Mouse (Mus musculus): ENCODE results near the gene Stn1.

Gene Stn1

DNA sequence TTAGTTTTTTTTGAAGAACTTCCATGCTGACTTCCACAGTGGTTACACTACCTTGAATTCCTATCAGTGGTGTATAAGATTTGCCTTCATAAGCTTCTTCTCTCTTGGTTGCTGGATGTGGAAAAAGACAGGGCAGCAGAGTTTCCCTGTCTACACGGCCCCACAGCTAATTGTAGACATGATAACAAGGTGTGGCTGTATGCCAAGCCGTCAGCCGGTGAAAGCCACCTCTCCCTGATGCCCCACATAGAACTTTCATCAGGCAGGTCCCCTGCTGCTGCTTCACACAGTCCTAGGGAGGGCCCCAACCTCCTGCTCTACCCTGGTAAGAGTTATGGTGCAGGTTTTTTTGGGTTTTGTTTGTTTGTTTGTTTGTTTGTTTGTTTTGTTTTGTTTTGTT is 68.6 kb downstream of the Stn1 start:
- no peak for DNase-seq (ENCODE audit: low spot score)

DNA sequence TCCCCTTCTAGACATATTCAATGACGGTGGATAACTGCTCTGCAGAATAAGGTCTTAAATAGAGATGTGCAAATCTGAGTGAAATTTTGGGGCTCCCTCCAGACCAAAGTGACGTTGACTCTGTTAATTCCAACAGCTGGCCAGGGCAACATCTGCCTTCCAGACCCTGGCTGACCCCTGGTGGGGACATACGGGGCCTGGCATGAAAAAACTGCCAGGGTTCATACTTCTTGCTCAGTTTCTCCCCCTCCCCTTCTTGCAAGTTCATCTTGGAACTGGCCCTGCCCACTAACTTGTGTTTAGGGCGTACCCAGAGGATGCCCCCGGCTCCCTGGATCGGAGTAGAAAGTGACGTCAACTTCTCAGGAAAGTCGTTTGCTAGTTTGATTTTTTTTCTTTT is 70.5 kb downstream of the Stn1 start:
- DNase-seq (ENCODE audit: low spot score): no peak

DNA sequence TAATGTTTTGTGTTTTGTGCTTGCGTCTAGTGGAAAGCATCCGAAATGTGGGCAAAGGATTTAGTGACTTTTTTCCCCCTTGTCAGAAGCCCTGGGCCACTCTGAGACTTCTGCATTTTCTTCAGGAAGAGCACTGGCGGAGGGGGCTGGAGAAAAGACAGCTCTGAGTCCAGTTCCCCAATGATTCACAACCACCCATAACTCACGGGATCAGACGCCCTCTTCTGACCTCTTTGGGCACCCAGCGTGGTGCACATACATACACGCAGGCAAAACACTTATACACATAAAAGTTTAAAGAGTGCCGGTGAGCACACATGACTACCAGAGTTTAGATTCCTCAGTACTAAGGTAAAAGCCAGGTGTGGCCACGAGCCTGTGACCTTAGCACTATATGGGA is 71.8 kb downstream of the Stn1 start:
- no peak for DNase-seq (ENCODE audit: low spot score)

DNA sequence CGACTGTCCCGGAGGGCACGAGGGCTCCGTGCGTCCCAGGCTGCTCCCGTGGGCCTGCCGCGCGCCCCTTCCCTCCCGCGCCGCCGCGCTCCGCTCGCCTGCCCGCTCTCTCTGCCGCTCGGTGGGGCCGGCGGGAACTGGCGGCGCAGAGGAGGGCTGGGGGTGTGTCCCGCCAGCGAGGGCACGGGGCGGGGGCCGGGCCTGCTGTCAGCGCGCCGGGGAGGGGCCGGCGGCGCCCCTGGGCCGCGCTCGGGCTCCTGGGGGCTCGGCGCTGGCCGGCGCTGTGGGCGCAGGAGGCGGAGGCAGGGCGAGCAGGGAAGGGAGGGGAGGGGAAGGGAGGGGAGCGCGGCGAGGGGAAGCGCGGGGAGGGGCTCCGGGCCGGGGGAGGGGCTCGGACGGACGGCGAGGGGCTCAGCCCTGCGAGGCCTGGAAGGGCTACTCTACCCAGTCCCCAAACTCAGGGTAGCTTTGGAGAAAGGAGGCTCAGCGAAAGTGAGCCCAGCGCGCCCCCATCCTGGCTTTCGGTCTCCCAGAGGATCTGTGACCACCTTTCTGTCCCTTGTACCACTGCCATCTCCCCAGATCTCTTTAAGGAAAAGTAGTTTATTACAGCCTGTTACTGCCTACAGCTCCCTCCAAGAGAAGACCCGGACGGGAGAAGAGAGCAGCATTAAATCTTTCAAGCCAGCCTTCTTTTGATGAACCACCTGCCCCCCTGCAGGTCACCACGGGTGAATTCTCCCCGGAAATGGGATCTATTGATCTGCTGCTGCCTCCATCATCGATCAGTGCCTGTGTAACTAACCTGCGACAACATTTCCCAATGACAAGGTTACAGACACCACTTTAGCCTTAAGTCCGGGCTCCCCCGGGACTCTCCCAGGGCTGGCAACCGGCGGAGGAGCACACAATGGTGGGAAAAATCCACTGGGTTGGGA is 72.7 kb downstream of the Stn1 start, which contains the start of gene Sh3pxd2a:
TSS of gene Sh3pxd2a (minus strand) at position 98 of the 938 bp plus-strand sequence.
- no peak for DNase-seq (ENCODE audit: low spot score)

DNA sequence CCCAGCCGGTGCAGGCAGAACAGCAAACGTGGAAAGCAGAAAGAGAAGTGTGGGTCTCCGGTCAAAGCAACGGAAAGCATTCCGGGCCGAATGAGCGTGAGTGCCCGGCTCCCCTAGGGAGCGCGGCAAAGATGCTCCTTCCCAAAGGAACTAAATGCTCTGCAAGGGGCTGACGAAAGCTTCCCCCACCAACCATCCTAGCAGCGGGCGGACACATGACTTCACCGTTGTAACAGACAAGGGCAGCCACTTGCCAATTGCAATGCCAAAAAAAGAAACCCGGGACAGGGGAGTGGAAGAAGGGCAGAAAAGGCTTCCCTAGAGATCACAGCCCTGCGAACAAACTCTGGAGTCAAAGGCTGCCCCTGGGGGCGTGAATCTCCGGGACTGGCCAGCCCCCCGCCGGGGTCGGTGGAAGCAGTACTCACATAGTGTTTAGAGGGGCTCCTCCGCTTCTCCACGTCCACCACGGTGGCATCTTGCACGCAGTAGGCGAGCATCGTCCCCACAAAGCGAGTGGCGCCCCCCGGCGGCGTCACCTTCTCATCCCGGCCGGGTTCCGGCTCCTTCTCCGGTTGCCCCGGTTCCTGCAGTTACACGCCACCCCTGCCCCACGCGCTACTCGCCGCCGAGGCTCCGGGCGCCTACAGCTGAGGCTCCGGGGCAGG is 73.5 kb downstream of the Stn1 start:
- DNase-seq (ENCODE audit: low spot score): peak; percentile 47

DNA sequence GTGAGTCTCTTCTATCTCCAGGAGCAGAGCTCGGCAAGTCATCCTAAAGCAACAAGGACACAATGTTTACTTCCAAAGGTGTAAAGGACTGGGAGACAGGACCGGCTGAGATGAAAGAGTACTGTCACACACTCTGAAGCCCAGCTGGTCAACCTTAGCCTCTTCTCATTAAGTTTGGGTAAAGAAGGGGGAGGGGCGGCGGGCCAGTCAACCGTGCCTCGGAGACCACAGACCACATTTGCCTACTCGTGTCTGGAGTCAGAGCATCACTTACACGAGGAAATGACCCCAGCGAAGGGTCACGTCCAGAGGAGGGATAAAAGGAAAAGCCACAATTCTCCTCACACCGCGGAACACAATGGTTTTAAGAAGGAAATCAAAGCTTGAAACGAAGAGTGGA is 74.1 kb downstream of the Stn1 start:
- no peak for DNase-seq (ENCODE audit: low spot score)

DNA sequence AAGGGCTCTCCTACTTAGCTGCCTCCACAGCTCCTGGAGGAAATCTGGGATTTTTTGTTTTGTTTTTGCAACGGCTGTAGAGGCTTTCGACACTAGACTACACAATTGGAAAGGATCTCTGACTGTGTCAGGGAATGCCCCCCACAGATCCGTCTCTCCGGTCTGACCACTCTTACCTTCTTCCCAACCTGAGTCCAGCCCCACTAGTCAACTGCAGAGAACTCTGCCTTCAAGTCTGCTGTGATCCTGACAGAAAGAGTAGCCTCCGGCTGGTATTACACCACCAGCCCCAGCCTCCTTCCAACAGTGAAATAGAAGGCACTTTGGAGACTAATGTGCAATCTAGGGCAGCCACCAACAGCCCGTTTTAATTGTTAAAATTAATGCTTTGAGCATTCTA is 74.6 kb downstream of the Stn1 start:
- DNase-seq (ENCODE audit: low spot score): no peak

DNA sequence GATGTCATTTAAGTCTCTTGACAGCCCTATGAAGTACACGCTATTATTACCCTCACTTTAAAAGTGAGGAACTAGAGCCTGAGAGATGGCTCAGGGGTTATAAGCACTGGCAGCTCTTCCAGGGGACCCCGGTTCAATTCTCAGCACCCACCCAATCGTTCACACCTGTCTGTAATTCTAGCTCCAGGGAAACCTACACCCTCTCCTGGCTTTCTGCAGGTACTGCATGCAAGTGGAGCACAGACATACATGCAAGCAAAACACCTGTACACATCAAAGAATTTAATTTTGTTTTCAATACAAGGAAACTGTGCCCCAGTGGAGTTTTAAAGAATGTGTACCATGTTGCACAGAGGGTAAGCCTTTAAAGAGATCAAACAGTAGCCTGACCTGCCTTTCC is 75.5 kb downstream of the Stn1 start:
- DNase-seq (ENCODE audit: low spot score): no peak

DNA sequence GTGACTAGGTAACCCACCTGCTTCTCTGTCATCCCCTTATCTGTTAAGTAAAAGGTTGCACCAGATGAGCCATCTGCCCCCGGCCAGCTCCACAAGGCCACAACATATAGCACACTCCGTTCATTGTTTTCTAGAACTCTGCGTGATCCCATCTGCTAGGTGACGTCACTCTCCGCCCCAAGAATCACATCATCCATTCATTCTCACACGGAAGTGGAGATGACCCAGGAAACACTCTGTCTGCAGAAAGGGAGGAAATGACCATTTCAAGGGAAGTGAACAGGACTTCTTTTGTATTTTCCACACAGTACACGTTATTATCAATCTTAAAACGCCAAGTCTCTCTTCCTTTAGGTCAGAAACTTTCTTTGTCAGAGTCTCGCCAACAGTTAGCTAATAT is 75.9 kb downstream of the Stn1 start:
- DNase-seq (ENCODE audit: low spot score): no peak

DNA sequence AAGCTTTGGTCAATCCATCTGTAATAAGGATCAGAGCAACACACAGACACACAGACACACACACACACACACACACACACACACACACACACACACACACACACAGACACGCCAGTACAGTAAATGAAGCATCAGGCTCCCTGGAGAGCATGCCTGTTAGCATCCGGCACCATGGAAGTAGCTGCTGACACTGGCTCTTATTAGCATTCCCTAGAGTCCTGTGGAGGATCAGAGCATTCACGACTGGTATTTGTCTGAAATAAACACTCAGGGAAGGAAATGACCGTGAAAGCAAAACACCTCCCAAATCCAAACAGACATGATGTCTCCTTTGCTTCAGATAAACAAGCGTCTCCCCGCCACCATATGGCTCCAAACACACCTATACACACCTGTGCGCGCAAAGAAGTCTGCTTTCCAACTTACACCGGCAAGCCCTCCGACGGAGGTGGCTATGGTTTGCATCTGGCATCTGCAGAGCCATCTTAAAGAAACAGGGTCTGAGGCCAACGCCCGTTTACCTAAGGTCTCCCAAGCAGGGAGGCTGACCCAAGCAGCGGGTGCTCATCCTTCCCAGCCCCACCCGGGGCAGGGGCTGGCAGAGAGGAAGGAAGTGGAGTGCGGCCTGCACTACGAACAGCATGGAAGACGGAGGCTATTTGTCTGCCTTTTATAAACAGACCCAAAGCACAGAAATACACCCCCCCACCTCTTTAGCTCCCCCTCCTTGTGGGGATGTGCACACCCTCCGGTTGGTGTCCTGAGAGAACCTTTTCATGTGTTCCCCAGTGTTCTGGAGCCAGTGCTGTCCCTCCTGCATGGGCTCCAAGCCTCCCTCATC is 77.0 kb downstream of the Stn1 start:
- no peak for DNase-seq (ENCODE audit: low spot score)

DNA sequence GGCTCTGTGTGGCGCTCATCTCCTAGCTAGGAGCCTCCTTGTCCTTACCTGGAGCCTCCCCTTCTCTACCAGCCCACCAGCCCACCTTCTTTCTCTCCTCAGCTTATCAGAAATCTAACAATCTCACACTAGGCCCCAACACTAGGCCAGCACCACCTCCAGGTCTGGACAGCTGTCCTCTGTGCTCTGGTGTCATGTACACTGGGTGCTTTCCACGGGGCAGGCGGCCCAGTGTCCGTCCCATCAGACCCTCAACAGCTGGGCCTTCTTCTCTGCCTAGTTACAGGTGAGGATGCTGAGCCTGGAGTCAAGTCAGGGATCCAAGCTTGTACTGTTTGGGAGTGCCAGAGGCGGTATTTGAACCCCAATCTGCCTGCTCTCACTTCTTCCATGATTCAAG is 78.1 kb downstream of the Stn1 start:
- no peak for DNase-seq (ENCODE audit: low spot score)

DNA sequence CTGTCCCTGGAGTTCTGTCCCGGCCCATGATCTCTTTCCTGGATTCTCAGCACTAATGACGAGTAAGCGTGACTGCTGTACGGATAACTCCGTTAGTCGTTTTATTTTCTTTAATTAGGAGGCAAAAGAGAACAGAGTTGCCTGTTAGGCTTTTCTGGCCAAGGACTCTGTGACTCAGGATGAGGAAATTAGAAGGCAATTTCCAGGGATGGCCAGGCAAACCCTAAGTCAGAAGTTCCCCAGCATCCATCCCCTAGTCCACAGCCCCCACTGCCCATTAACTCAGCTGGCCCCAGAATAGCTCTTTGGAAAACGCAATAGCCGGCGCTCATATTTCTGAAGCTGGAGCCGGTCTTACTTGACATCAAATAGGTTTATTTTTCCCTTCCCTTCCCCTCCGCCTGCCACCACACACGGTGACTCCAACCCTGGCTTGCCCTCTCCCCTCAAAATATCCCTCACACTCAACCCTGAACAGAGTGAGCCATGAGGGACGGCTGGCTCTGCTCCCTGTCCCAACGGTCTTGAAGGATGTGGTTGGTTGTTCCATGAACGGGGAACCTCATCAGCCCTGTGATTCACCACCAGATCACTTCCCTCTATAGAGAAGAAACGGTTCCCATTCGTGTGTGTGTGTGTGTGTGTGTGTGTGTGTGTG is 78.7 kb downstream of the Stn1 start:
- DNase-seq (ENCODE audit: low spot score): no peak

DNA sequence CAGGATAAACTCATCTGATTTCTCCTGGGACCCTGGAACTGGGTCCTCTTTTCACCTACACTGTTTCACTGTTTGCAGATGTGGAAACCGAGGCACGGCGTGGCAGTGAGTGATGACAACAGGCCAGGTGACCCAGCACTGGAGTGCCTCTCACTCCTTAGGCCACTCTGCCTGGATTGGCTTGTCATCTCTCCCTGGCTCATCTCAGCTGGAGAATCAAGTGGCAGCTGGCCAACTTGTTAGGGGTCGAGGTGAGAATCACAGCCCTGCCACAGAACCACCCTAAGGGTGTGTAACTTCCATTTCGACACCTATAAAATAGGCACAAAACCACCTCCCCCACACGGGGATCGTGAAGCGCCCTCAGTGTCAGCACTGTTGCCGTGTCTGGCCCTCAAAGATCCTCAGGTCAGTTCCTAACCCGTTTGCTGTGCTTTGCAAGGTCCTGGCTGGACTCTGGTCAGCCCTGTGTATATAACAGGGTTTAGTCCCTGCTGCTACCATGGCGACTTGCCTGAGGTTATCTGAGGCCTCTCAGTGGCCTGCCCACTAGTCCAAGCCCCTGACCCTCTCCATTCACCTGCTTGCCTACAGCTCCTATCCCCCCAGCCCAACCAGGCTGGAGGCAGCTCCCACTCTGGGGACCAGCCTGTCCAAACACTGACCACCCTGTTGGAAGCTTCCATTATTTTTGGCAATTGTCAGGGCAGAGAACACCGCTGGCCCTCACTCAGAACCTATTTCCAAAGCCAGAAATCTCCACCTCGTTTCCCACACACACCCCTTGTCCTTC is 79.4 kb downstream of the Stn1 start:
- DNase-seq (ENCODE audit: low spot score): no peak

DNA sequence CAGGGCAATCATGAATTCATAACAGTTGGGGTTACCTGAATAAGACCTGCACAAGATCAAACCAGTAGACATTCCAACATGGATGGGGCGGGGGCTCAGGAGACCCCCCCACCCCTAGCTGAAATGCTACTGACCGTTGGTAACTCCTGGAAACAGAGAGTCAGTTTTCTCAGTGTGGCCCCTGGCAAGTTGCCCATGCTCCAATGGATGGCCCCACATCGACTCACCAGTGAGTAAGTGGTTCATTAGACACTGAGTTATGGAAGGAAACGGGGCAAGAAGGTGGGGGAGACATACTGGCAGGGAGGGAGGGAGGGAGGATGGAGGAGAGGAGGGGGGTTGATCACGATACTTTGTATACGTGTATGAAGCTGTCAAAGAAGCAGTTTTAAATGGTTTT is 81.3 kb downstream of the Stn1 start:
- no peak for DNase-seq (ENCODE audit: low spot score)

DNA sequence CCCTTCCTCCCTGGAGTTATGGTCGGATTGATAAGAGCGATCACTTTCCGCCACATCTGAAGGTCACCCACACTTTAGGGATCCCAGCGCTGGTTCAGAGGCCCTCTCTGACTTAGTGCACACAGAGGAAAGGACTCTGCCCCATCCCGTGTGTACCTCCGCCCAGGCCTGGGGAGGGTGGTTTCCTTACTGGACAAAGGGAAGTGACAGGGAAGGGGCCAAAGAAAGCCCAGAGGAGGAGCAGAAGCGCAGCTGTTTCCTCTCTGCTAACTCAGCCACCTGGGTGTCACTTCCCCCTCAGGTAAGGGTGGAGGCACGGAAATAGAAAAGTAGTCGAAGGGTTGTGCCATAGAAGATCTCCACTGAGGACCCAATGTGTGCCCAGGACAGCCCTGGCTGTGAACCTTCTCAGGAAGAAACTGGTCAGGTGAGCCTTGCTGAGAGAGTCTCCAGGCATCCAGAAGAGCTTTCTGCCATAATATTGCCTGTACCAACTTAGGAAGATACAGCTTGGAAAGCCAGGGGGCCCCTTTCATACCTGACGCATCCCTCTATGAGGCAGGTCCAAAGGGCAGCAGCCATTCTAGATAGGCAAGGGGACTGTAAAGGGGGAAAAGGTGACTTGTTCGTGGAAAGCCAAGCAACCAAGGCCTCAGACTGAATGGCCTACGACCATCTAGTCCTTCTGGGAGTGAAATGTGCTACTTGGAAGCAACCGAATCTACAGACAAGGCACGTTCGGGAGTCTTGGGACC is 82.1 kb downstream of the Stn1 start:
- no peak for DNase-seq (ENCODE audit: low spot score)

DNA sequence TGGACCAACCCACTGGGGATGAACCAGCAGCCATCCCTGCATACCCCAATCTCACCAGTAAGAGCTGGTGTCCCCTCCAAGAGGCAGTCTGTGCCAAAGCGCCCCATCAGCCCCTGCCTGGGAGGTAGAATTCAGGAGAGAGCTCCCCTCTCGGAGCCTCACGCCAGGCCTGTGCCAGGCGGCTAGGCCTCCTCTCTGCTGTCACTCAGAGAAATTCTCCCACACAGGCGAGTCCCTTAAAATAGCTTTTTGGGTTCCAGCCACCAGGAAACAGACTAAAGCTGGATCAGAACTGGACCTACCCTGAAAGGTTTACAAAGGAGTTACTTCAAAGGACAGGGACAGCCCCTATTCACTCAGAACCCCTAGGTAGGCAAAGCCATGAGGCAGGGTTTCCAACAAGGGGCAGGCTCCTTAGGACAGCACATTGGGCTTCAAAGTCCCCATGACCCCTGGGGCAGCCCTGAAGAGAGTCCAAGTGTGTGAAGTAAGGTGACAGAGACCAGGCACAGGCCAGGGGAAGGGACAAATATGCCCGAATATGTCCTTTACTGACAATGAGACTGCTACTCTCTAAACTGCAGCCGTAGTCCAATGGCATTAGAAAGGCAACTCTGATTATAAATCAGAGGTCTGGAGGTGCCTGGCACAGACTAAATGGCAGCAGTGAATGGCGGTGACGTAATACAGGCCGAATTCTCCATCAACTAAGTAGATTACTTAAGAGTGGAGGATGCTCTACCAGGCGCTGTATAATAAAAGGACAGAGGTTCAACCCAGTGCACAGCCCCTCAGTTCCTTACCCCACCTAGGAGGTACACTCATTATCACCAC is 82.9 kb downstream of the Stn1 start:
- DNase-seq (ENCODE audit: low spot score): no peak

DNA sequence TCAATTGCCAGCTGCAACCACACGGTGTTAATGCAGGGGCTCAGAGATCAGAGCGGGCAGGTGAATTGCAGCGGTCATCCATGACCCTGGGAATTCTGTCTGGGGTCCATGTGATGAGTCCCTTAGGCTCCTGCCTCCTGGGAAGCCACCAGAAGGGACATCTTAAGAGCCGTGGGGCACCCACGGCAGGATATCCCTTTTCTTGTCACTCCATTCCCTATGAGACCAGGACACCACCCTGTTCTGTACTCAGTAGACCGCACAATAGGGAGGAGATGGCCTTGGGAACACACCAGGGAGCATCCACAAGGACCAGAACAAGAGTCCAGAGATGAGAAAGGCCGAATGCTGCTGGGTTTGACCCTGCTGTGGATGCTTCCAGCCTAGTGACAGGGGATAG is 84.0 kb downstream of the Stn1 start:
- no peak for DNase-seq (ENCODE audit: low spot score)

DNA sequence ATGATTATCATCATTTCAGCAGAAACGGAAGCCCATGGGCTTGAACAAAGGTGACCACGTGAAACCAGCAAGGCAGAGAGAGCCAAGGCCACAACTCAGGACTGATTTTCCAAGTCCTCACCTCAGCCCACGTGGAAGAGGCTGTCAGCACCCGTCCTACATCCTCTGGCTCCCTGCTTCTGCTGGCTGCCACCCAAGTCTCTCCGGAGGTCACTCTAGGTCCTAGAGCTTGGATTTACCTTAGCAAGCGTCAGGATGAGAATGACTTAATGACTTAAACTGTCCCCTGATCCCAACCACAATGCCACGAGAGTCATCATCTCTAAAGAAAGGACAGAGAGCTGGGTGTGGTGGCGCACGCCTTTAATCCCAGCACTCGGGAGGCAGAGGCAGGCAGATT is 84.6 kb downstream of the Stn1 start:
- no peak for DNase-seq (ENCODE audit: low spot score)

DNA sequence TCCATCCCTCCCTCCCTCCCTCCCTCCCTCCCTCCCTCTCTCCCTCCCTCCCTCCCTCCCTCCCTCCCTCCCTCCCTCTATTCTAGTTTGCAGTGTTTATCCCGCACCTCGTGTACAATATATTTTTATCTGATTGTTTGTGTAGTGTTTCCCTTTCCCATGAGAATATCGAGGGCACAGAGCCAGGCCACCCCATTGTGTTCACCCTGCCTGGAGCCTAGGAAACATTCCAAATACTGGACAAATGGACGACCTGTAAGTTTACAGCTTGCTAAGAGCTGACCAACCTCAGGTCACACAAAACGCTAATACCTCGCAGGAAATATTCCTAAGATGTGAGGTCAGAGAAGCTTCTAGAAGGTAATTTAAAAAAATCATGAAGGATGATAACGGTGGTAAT is 85.1 kb downstream of the Stn1 start:
- no peak for DNase-seq (ENCODE audit: low spot score)

Data from urinary bladder, postnatal 10 days (tissue).